Mouse (Mus musculus): Measurements from ENCODE around the gene Mrgpra2a. TPM values are rescaled to one million over a fixed set of nuclear protein-coding genes. Genes with fewer than 3 reads are reported as not detected.

Gene Mrgpra2a
- polyA plus RNA-seq, 1 experiment from 2014 or later, result not detected

DNA sequence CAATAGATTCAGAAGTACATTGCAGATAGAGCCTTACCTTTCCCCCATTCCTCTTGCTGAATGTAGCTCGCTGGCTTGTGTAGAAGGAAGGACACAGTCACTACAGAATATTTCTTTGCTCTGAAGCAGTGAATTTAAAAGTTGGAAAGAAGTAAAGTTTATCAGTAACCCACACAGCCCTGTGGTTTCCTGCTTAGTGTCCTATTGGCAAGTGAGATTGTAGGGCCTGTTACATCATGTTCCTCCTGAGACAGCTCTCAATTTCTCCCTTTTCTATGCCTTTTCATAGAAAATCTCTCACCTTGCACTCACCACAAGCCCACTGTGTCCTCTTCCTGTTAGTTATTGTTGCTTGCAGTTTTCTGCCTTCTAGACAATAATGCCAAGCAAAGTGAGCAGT is 42.4 kb downstream of the Mrgpra2a start:
- no peak overlapping the region for H3K27ac ChIP-seq (ENCODE audit: low read length)
- no peak overlapping the region for H3K4me3 ChIP-seq (ENCODE audit: low read length)
- no peak for ATAC-seq (ENCODE audit: low FRiP score, low TSS enrichment)
- WGBS, result 50% methylated on average over 1 of the region's 1 CpGs
- no peaks in the 10 kb centered on the region for H3K4me1 ChIP-seq (ENCODE audit: insufficient read depth, low read length)
- H3K9me3 ChIP-seq (ENCODE audit: low read length), result peaks cover 11% of the 10 kb centered on the region
- no peaks in the 10 kb centered on the region for H3K27me3 ChIP-seq (ENCODE audit: insufficient read depth, low read length)
- no peaks in the 10 kb centered on the region for H3K36me3 ChIP-seq (ENCODE audit: insufficient read depth, low read length)
- H3K9ac ChIP-seq (replicated peaks; ENCODE audit: low read length), result no peak overlapping the region
- no peak overlapping the region for H3K4me2 ChIP-seq (replicated peaks; ENCODE audit: low read depth, low read length)

DNA sequence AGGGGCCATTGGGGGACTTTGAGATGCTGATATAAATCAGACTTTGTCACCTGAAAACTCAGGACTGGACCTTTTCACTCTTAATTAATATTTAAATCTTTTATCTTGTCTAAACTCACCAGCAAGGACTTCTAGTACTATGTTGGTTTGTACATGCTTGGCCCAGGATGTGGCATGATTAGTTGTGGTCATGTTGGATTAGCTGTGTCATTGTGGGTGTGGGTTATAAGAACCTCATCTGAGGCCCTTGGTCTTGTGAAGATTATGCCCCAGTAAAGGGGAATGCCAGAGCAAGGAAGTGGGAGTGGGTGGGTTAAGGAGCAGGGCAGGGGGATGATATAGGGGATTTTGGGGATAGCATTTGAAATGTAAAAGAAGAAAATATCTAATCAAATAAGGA is 50.8 kb downstream of the Mrgpra2a start:
- Histone ChIP-seq H3K36me3 (ENCODE audit: insufficient read depth, low read length) (no peaks in the 10 kb centered on the region), H3K4me3 (ENCODE audit: low read length) (no peak overlapping the region), H3K9ac (replicated peaks; ENCODE audit: low read length) (no peak overlapping the region), H3K4me2 (replicated peaks; ENCODE audit: low read depth, low read length) (no peak overlapping the region), H3K9me3 (ENCODE audit: low read length) (no peaks in the 10 kb centered on the region), H3K27me3 (ENCODE audit: insufficient read depth, low read length) (no peaks in the 10 kb centered on the region), H3K4me1 (ENCODE audit: insufficient read depth, low read length) (no peaks in the 10 kb centered on the region), H3K27ac (ENCODE audit: low read length) (no peak overlapping the region)
- no peak for ATAC-seq (ENCODE audit: low FRiP score, low TSS enrichment)

Other genes starting within 250 kb of the Mrgpra2a start
- not detected in 2 replicates for gene Mrgpra6, start 247.2 kb downstream of the Mrgpra2a start, polyA plus RNA-seq (2015; fragmentation: Nextera tagmentation; extraction: Ambion mirVana)
- not detected in 2 replicates for gene Mrgpra9, start 199.3 kb downstream of the Mrgpra2a start, polyA plus RNA-seq (2015; fragmentation: Nextera tagmentation; extraction: Ambion mirVana)
- not detected in 2 replicates for gene Mrgpra1, start 97.9 kb downstream of the Mrgpra2a start, polyA plus RNA-seq (2015; fragmentation: Nextera tagmentation; extraction: Ambion mirVana)
- not detected in 2 replicates for gene Mrgpra2b, start 76.7 kb upstream of the Mrgpra2a start, polyA plus RNA-seq (2015; fragmentation: Nextera tagmentation; extraction: Ambion mirVana)
- gene Mrgpra3, start 149.2 kb upstream of the Mrgpra2a start, polyA plus RNA-seq (2015; fragmentation: Nextera tagmentation; extraction: Ambion mirVana), result not detected in 2 replicates

All from kidney, embryonic 16.5 days (tissue).